Mouse (Mus musculus) bone marrow macrophage, adult 2 months (primary cell): ENCODE measurements at regions not wholly inside any gene's neighbourhood (a gene's known extent, or its start where the extent isn't known, plus 50 kb on each side); places are given as distances from the start of the nearest gene placed in this dataset.

ENCODE experiments used
- CTCF ChIP-seq: IDR thresholded peaks from 2 replicates; pipeline ENCODE4 v1.5.1; 2012; ENCODE audit warnings: low read depth, mild to moderate bottlenecking, low read length, moderate library complexity
- POLR2A ChIP-seq: IDR thresholded peaks from 2 replicates; pipeline ENCODE4 v1.6.1; 2012; ENCODE audit warnings: mild to moderate bottlenecking, low read depth, low read length, borderline replicate concordance

DNA sequence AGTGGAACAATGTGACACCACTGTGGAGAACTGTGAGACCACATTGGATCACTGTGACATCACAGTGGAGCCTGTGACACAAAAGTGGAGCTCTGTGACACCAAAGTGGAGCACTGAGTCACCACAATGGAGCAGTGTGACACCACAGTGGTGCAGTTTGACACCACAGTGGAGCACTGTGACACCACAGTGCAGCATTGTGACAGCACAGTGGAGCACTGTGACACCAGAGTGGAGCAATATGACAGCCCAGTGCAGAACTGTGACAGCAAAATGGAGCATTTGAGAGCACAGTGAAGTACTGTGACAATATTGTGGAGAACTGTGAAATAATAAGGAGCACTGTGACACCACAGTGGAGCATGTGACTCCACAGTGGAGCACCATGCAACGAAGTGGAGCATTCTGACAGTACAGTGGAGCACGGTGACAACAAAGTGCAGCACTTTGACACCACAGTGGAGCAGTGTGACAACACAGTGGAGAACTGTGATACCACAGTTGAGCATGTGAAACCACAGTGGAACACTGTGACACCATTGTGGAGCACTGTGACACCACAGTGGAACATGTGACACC is 105.0 kb upstream of the Vmn1r2 start:
- TF ChIP-seq CTCF, result no peak
- no peak for TF ChIP-seq POLR2A
